Mouse (Mus musculus) limb, embryonic 13.5 days (tissue): ENCODE measurements at regions not wholly inside any gene's neighbourhood (a gene's known extent, or its start where the extent isn't known, plus 50 kb on each side); places are given as distances from the start of the nearest gene placed in this dataset.

Experiments used
- ATAC-seq: fragments of 200-750 bp; cut with Nextera tagmentation; 2 replicates; pipeline ENCODE4 v1.8.0; 2017; ENCODE audit warnings: low read depth, moderate number of reproducible peaks, moderate TSS enrichment; ENCODE audit not compliant: low FRiP score
- H3K27ac ChIP-seq: fragments of 300-500 bp; sonication (generic); 2 replicates; pipeline ENCODE4 v1.5.1; 2015; ENCODE audit warnings: inconsistent platforms, mild to moderate bottlenecking, moderate library complexity
- H3K27me3 ChIP-seq: fragments of 300-500 bp; sonication (generic); 2 replicates; pipeline ENCODE4 v1.6.1; 2015; ENCODE audit warnings: mild to moderate bottlenecking, inconsistent platforms
- H3K36me3 ChIP-seq: fragments of 300-500 bp; sonication (generic); 2 replicates; pipeline ENCODE4 v1.6.1; 2015; ENCODE audit warnings: inconsistent platforms, mild to moderate bottlenecking, moderate library complexity
- H3K4me1 ChIP-seq: fragments of 300-500 bp; sonication (generic); 2 replicates; pipeline ENCODE4 v1.6.1; 2015; ENCODE audit warnings: inconsistent platforms
- H3K4me2 ChIP-seq: fragments of 300-500 bp; sonication (generic); replicated peaks from 2 replicates; pipeline ENCODE4 v1.6.1; 2015; ENCODE audit warnings: inconsistent platforms, mild to moderate bottlenecking, moderate library complexity
- H3K4me3 ChIP-seq: fragments of 300-500 bp; sonication (generic); 2 replicates; pipeline ENCODE4 v1.5.1; 2015; ENCODE audit warnings: moderate library complexity, mild to moderate bottlenecking, inconsistent platforms
- H3K9ac ChIP-seq: fragments of 300-500 bp; sonication (generic); 2 replicates; pipeline ENCODE4 v1.6.1; 2015; ENCODE audit warnings: mild to moderate bottlenecking, inconsistent platforms
- H3K9me3 ChIP-seq: fragments of 300-500 bp; sonication (generic); 2 replicates; pipeline ENCODE4 v1.6.1; 2016; ENCODE audit warnings: inconsistent platforms
- WGBS: fragments of 180-500 bp; shearing (Covaris S2); methylation state at CpG from one replicate; pipeline ENCODE4 v1.1.7; 2015; 5-methylcytosine and 5-hydroxymethylcytosine counted together

- no peaks in the 10 kb centered on the region for H3K36me3 ChIP-seq
- WGBS = 70% methylated on average over 3 of the region's 3 CpGs
- no peaks in the 10 kb centered on the region for H3K4me1 ChIP-seq
- no peak overlapping the region for H3K4me2 ChIP-seq
- H3K9me3 ChIP-seq = no peaks in the 10 kb centered on the region
- no peaks in the 10 kb centered on the region for H3K27me3 ChIP-seq
- H3K4me3 ChIP-seq = no peak overlapping the region
- ATAC-seq = no peak
- no peak overlapping the region for H3K9ac ChIP-seq
- no peak overlapping the region for H3K27ac ChIP-seq
Measured at GRCm38 (mm10) chr5:29870537-29870936, 134.8 kb upstream of the Gm5129 start.

- Histone ChIP-seq H3K4me3 (no peak overlapping the region), H3K27me3 (no peaks in the 10 kb centered on the region), H3K9ac (no peak overlapping the region), H3K9me3 (no peaks in the 10 kb centered on the region), H3K4me2 (no peak overlapping the region), H3K4me1 (no peaks in the 10 kb centered on the region), H3K27ac (no peak overlapping the region), H3K36me3 (no peaks in the 10 kb centered on the region)
- 74% methylated on average over 1 of the region's 1 CpGs for WGBS
- ATAC-seq = no peak
Measured at GRCm38 (mm10) chr5:29875451-29875850, 137.5 kb upstream of the Il6 start.

GRCm38 (mm10) chr5:29887267-29887841 is 125.6 kb upstream of the Il6 start:
- Histone ChIP-seq H3K36me3 (no peaks in the 10 kb centered on the region), H3K9ac (no peak overlapping the region), H3K4me1 (no peaks in the 10 kb centered on the region), H3K27me3 (no peaks in the 10 kb centered on the region), H3K27ac (no peak overlapping the region), H3K4me2 (no peak overlapping the region), H3K4me3 (no peak overlapping the region), H3K9me3 (no peaks in the 10 kb centered on the region)
- WGBS = 57% methylated on average over 4 of the region's 4 CpGs
- no peak for ATAC-seq

- no peak overlapping the region for H3K27ac ChIP-seq
- 68% methylated on average over 2 of the region's 2 CpGs for WGBS
- no peaks in the 10 kb centered on the region for H3K9me3 ChIP-seq
- ATAC-seq = no peak
- H3K4me1 ChIP-seq = peaks cover 13% of the 10 kb centered on the region
- H3K36me3 ChIP-seq = no peaks in the 10 kb centered on the region
- H3K4me3 ChIP-seq = no peak overlapping the region
- H3K27me3 ChIP-seq = no peaks in the 10 kb centered on the region
- no peak overlapping the region for H3K9ac ChIP-seq
- H3K4me2 ChIP-seq = no peak overlapping the region
Measured at GRCm38 (mm10) chr5:29892344-29892743, 120.6 kb upstream of the Il6 start.

- Histone ChIP-seq H3K9me3 (no peaks in the 10 kb centered on the region), H3K27ac (no peak overlapping the region), H3K27me3 (no peaks in the 10 kb centered on the region), H3K4me3 (no peak overlapping the region), H3K9ac (no peak overlapping the region), H3K36me3 (no peaks in the 10 kb centered on the region), H3K4me2 (no peak overlapping the region), H3K4me1 (peaks cover 13% of the 10 kb centered on the region)
- 61% methylated on average over 2 of the region's 2 CpGs for WGBS
- ATAC-seq = no peak
Measured at GRCm38 (mm10) chr5:29892861-29893260, 120.1 kb upstream of the Il6 start.

GRCm38 (mm10) chr5:29893829-29894228 is 119.1 kb upstream of the Il6 start:
- ATAC-seq = no peak
- Histone ChIP-seq H3K36me3 (no peaks in the 10 kb centered on the region), H3K27me3 (no peaks in the 10 kb centered on the region), H3K27ac (no peak overlapping the region), H3K4me1 (peaks cover 13% of the 10 kb centered on the region), H3K9me3 (no peaks in the 10 kb centered on the region), H3K4me3 (no peak overlapping the region), H3K9ac (no peak overlapping the region), H3K4me2 (no peak overlapping the region)
- 38% methylated on average over 5 of the region's 5 CpGs for WGBS

- Histone ChIP-seq H3K27me3 (no peaks in the 10 kb centered on the region), H3K4me3 (no peak overlapping the region), H3K27ac (no peak overlapping the region), H3K4me2 (no peak overlapping the region; the same call in 1 of the 2 replicates), H3K4me1 (peaks cover 13% of the 10 kb centered on the region), H3K36me3 (no peaks in the 10 kb centered on the region), H3K9me3 (no peaks in the 10 kb centered on the region), H3K9ac (no peak overlapping the region)
- ATAC-seq = peak; percentile 69; the same call in 1 of the 2 replicates
- WGBS = 44% methylated on average over 9 of the region's 9 CpGs
Measured at GRCm38 (mm10) chr5:29894606-29895595, 118.0 kb upstream of the Il6 start.

GRCm38 (mm10) chr5:29897617-29898016 is 115.3 kb upstream of the Il6 start:
- Histone ChIP-seq H3K4me2 (no peak overlapping the region), H3K9ac (no peak overlapping the region), H3K9me3 (no peaks in the 10 kb centered on the region), H3K4me1 (peaks cover 13% of the 10 kb centered on the region), H3K27me3 (no peaks in the 10 kb centered on the region), H3K4me3 (no peak overlapping the region), H3K36me3 (no peaks in the 10 kb centered on the region), H3K27ac (no peak overlapping the region)
- ATAC-seq = no peak

GRCm38 (mm10) chr5:29901716-29902115 is 111.2 kb upstream of the Il6 start:
- no peak for ATAC-seq
- 82% methylated on average over 2 of the region's 2 CpGs for WGBS
- H3K4me2 ChIP-seq = no peak overlapping the region
- H3K27me3 ChIP-seq = no peaks in the 10 kb centered on the region
- no peak overlapping the region for H3K9ac ChIP-seq
- H3K4me1 ChIP-seq = no peaks in the 10 kb centered on the region
- no peak overlapping the region for H3K4me3 ChIP-seq
- H3K27ac ChIP-seq = no peak overlapping the region
- no peaks in the 10 kb centered on the region for H3K36me3 ChIP-seq
- no peaks in the 10 kb centered on the region for H3K9me3 ChIP-seq

- no peaks in the 10 kb centered on the region for H3K27me3 ChIP-seq
- 76% methylated on average over 2 of the region's 2 CpGs for WGBS
- ATAC-seq = no peak
- no peak overlapping the region for H3K9ac ChIP-seq
- H3K9me3 ChIP-seq = peaks cover 9% of the 10 kb centered on the region
- no peaks in the 10 kb centered on the region for H3K36me3 ChIP-seq
- no peak overlapping the region for H3K27ac ChIP-seq
- H3K4me1 ChIP-seq = no peaks in the 10 kb centered on the region
- H3K4me2 ChIP-seq = no peak overlapping the region
- H3K4me3 ChIP-seq = no peak overlapping the region
Measured at GRCm38 (mm10) chr5:29920295-29920694, 92.6 kb upstream of the Il6 start.

GRCm38 (mm10) chr5:29925527-29925926 is 87.4 kb upstream of the Il6 start:
- Histone ChIP-seq H3K4me1 (no peaks in the 10 kb centered on the region), H3K4me2 (no peak overlapping the region), H3K27me3 (no peaks in the 10 kb centered on the region), H3K9me3 (no peaks in the 10 kb centered on the region), H3K27ac (no peak overlapping the region), H3K4me3 (no peak overlapping the region), H3K9ac (no peak overlapping the region), H3K36me3 (no peaks in the 10 kb centered on the region)
- 73% methylated on average over 2 of the region's 2 CpGs for WGBS
- ATAC-seq = no peak

- Histone ChIP-seq H3K4me2 (no peak overlapping the region), H3K4me3 (no peak overlapping the region), H3K27me3 (no peaks in the 10 kb centered on the region), H3K27ac (no peak overlapping the region), H3K36me3 (no peaks in the 10 kb centered on the region), H3K9me3 (no peaks in the 10 kb centered on the region), H3K4me1 (no peaks in the 10 kb centered on the region), H3K9ac (no peak overlapping the region)
- no peak for ATAC-seq
- 75% methylated on average over 1 of the region's 1 CpGs for WGBS
Measured at GRCm38 (mm10) chr5:29927594-29927993, 85.3 kb upstream of the Il6 start.
